Mouse (Mus musculus): ENCODE results near the gene Kcnk13. TPM values are rescaled to one million over a fixed set of nuclear protein-coding genes. Genes with fewer than 3 reads are reported as not detected.

The Kcnk13 gene
- polyA plus RNA-seq, 1 experiment, result 0.38 TPM

GRCm38 (mm10) chr12:100101651-100102050, 137.4 kb downstream of the Kcnk13 start:
- WGBS, result 72% methylated on average over 3 of the region's 3 CpGs
- no peak overlapping the region for H3K4me3 ChIP-seq (ENCODE audit: low read depth, low read length)
- no peaks in the 10 kb centered on the region for H3K36me3 ChIP-seq (ENCODE audit: control insufficient read depth, insufficient read depth, low read length)
- peaks cover 3% of the 10 kb centered on the region; the same call in 1 of the 2 replicates for H3K4me1 ChIP-seq (ENCODE audit: control insufficient read depth, insufficient read depth, insufficient read length, low read length)
- no peak for TF ChIP-seq POLR2A (IDR thresholded peaks at IDR 0.05; ENCODE audit: low read depth, low read length)
- no peak for TF ChIP-seq CTCF (IDR thresholded peaks at IDR 0.05; ENCODE audit: extremely low read depth, insufficient read length, insufficient replicate concordance, low read depth, low read length)
- no peak overlapping the region for H3K27ac ChIP-seq (ENCODE audit: insufficient read depth, low read depth, low read length)
- H3K27me3 ChIP-seq (ENCODE audit: control insufficient read depth, insufficient read depth, low read length), result no peaks in the 10 kb centered on the region

- peaks cover 4% of the 10 kb centered on the region; the same call in 1 of the 2 replicates for H3K4me1 ChIP-seq (ENCODE audit: control insufficient read depth, insufficient read depth, insufficient read length, low read length)
- 86% methylated on average over 5 of the region's 5 CpGs for WGBS
- no peak overlapping the region for H3K27ac ChIP-seq (ENCODE audit: insufficient read depth, low read depth, low read length)
- no peaks in the 10 kb centered on the region for H3K36me3 ChIP-seq (ENCODE audit: control insufficient read depth, insufficient read depth, low read length)
- no peaks in the 10 kb centered on the region for H3K27me3 ChIP-seq (ENCODE audit: control insufficient read depth, insufficient read depth, low read length)
- no peak for TF ChIP-seq POLR2A (IDR thresholded peaks at IDR 0.05; ENCODE audit: low read depth, low read length)
- no peak for TF ChIP-seq CTCF (IDR thresholded peaks at IDR 0.05; ENCODE audit: extremely low read depth, insufficient read length, insufficient replicate concordance, low read depth, low read length)
- no peak overlapping the region for H3K4me3 ChIP-seq (ENCODE audit: low read depth, low read length)
Measured at GRCm38 (mm10) chr12:100104530-100104929, 140.2 kb downstream of the Kcnk13 start.

- 8% methylated on average over 20 of the region's 20 CpGs for WGBS
Measured at GRCm38 (mm10) chr12:100106275-100106895, 142.1 kb downstream of the Kcnk13 start.

GRCm38 (mm10) chr12:100107436-100107835, 143.1 kb downstream of the Kcnk13 start:
- 49% methylated on average over 4 of the region's 4 CpGs for WGBS
- Histone ChIP-seq H3K36me3 (ENCODE audit: control insufficient read depth, insufficient read depth, low read length) (no peaks in the 10 kb centered on the region), H3K27me3 (ENCODE audit: control insufficient read depth, insufficient read depth, low read length) (no peaks in the 10 kb centered on the region), H3K4me3 (ENCODE audit: low read depth, low read length) (no peak overlapping the region), H3K27ac (ENCODE audit: insufficient read depth, low read depth, low read length) (no peak overlapping the region), H3K4me1 (ENCODE audit: control insufficient read depth, insufficient read depth, insufficient read length, low read length) (peaks cover 9% of the 10 kb centered on the region; the same call in 1 of the 2 replicates)
- no peak for TF ChIP-seq CTCF (IDR thresholded peaks at IDR 0.05; ENCODE audit: extremely low read depth, insufficient read length, insufficient replicate concordance, low read depth, low read length)
- no peak for TF ChIP-seq POLR2A (IDR thresholded peaks at IDR 0.05; ENCODE audit: low read depth, low read length)

More at GRCm38 (mm10) chr12:100106275-100106895, 142.1 kb downstream of the Kcnk13 start:
- Histone ChIP-seq H3K36me3 (ENCODE audit: control insufficient read depth, insufficient read depth, low read length) (no peaks in the 10 kb centered on the region), H3K27me3 (ENCODE audit: control insufficient read depth, insufficient read depth, low read length) (no peaks in the 10 kb centered on the region), H3K4me1 (ENCODE audit: control insufficient read depth, insufficient read depth, insufficient read length, low read length) (peaks cover 8% of the 10 kb centered on the region; the same call in 1 of the 2 replicates), H3K4me3 (ENCODE audit: low read depth, low read length) (no peak overlapping the region), H3K27ac (ENCODE audit: insufficient read depth, low read depth, low read length) (no peak overlapping the region)
- no peak for TF ChIP-seq POLR2A (IDR thresholded peaks at IDR 0.05; ENCODE audit: low read depth, low read length)
- 0 out of 2 replicates have a peak, but pooled peaks have one; percentile 48 for TF ChIP-seq CTCF (IDR thresholded peaks at IDR 0.05; ENCODE audit: extremely low read depth, insufficient read length, insufficient replicate concordance, low read depth, low read length)

- H3K4me3 ChIP-seq (ENCODE audit: low read depth, low read length), result peak within 1 kb of the TSS; percentile 69
- WGBS, result under 1% methylated on average over 58 of the region's 58 CpGs
- TF ChIP-seq POLR2A (IDR thresholded peaks at IDR 0.05; ENCODE audit: low read depth, low read length) (peak; percentile 58; the same call in 1 of the 2 replicates), CTCF (IDR thresholded peaks at IDR 0.05; ENCODE audit: extremely low read depth, insufficient read length, insufficient replicate concordance, low read depth, low read length) (no peak)
- H3K27me3 ChIP-seq (ENCODE audit: control insufficient read depth, insufficient read depth, low read length), result no peaks in the 10 kb centered on the region
- peak within 1 kb of the TSS; percentile 63 for H3K27ac ChIP-seq (ENCODE audit: insufficient read depth, low read depth, low read length)
- H3K36me3 ChIP-seq (ENCODE audit: control insufficient read depth, insufficient read depth, low read length), result peaks cover 15% of the 10 kb centered on the region
- peaks cover 9% of the 10 kb centered on the region; the same call in 1 of the 2 replicates for H3K4me1 ChIP-seq (ENCODE audit: control insufficient read depth, insufficient read depth, insufficient read length, low read length)
Measured at GRCm38 (mm10) chr12:100109986-100110696, 145.8 kb downstream of the Kcnk13 start, which contains the start of gene Psmc1. Psmc1 (plus strand) TSS chr12:100110154.

Other genes starting within 250 kb of the Kcnk13 start
- gene Efcab11, start 80.1 kb upstream of the Kcnk13 start, polyA plus RNA-seq (2012; rRNA removed), result 0.17 and 0.20 TPM in 2 replicates
- gene Tdp1, start 80.0 kb upstream of the Kcnk13 start, polyA plus RNA-seq (2012; rRNA removed), result 3.2 and 5.4 TPM in 2 replicates
- gene Psmc1, start 145.7 kb downstream of the Kcnk13 start, polyA plus RNA-seq (2012; rRNA removed), result 12.8 and 20.0 TPM in 2 replicates
- 2.0 and 5.4 TPM in 2 replicates for gene Nrde2, start 195.2 kb downstream of the Kcnk13 start, polyA plus RNA-seq (2012; rRNA removed)
- gene Calm1, start 234.9 kb downstream of the Kcnk13 start, polyA plus RNA-seq (2012; rRNA removed), result 630 and 1,469 TPM in 2 replicates

All from small intestine, adult 2 months (tissue).